Comparison of ENCODE assay signal across 8 mouse cellular contexts in genomic region chr17:87445337-87445916, GRCm38 (mm10). TPM values are rescaled to one million over a fixed set of nuclear protein-coding genes. Genes with fewer than 3 reads are reported as not detected.
DNase-seq lines count a peak whose midpoint lies in the region; ATAC-seq lines count a peak whose summit lies in the region.

No protein-coding gene starts in this region.

- H3K27me3 ChIP-seq in hindbrain, embryonic 14.5 days (ENCODE audit: control insufficient read depth, insufficient read depth, low read length), result no peaks in the 10 kb centered on the region
- no peaks in the 10 kb centered on the region for H3K27me3 ChIP-seq in lung, embryonic 16.5 days (ENCODE audit: control insufficient read depth, insufficient read depth, low read depth, low read length)

- H3K9me3 ChIP-seq in hindbrain, embryonic 14.5 days (ENCODE audit: control insufficient read depth, low read length), result no peaks in the 10 kb centered on the region
- H3K9me3 ChIP-seq in lung, embryonic 16.5 days (ENCODE audit: control insufficient read depth, low read length), result no peaks in the 10 kb centered on the region

- peak overlapping the region; percentile 76 for H3K4me3 ChIP-seq in brown adipose tissue, adult 24 weeks (ENCODE audit: insufficient read depth, low read depth, low read length)
- H3K4me3 ChIP-seq in hindbrain, embryonic 14.5 days (replicated peaks; ENCODE audit: low read length), result peak overlapping the region; percentile 97
- H3K4me3 ChIP-seq in lung, embryonic 16.5 days (ENCODE audit: low read length), result peak overlapping the region; percentile 94

- H3K4me1 ChIP-seq in brown adipose tissue, adult 24 weeks (ENCODE audit: control insufficient read depth, insufficient read depth, insufficient read length, low read length), result peaks cover 9% of the 10 kb centered on the region
- H3K4me1 ChIP-seq in hindbrain, embryonic 14.5 days (replicated peaks; ENCODE audit: control insufficient read depth, insufficient read depth, low read length), result peaks cover 47% of the 10 kb centered on the region
- peaks cover 29% of the 10 kb centered on the region for H3K4me1 ChIP-seq in lung, embryonic 16.5 days (replicated peaks; ENCODE audit: control insufficient read depth, insufficient read depth, low read length)

- DNase-seq in kidney, adult 9 months, result peak; percentile 24
- DNase-seq in kidney, postnatal 25 days, result no peak
- peak; percentile 38 for DNase-seq in hindbrain, embryonic 14.5 days (ENCODE audit: low spot score)
- no peak for DNase-seq in right cerebral cortex, adult 2 months (ENCODE audit: low spot score in 2 of 2)
- no peak for DNase-seq in layer of hippocampus, adult 9-11 months

- H3K36me3 ChIP-seq in hindbrain, embryonic 14.5 days (replicated peaks; ENCODE audit: control insufficient read depth, insufficient read depth), result peaks cover 14% of the 10 kb centered on the region; the same call in 1 of the 2 replicates
- H3K36me3 ChIP-seq in lung, embryonic 16.5 days (ENCODE audit: control insufficient read depth, insufficient read depth, low read length), result 0 out of 2 replicates have a peak, but pooled peaks cover 3% of the 10 kb centered on the region

- under 1% methylated on average over 13 of the region's 13 CpGs for WGBS in hindbrain, embryonic 14.5 days
- WGBS in lung, embryonic 16.5 days, result under 1% methylated on average over 13 of the region's 13 CpGs

- H3K4me2 ChIP-seq in hindbrain, embryonic 14.5 days (replicated peaks), result peak overlapping the region; percentile 81
- H3K4me2 ChIP-seq in lung, embryonic 16.5 days (ENCODE audit: low read depth, low read length), result peak overlapping the region; percentile 81

- H3K9ac ChIP-seq in hindbrain, embryonic 14.5 days, result peak overlapping the region; percentile 100
- peak overlapping the region; percentile 97 for H3K9ac ChIP-seq in lung, embryonic 16.5 days (ENCODE audit: low read length)

- ATAC-seq in hindbrain, embryonic 14.5 days (ENCODE audit: low FRiP score), result no peak
- ATAC-seq in lung, embryonic 16.5 days (ENCODE audit: low read depth), result no peak
- no peak for ATAC-seq in monocyte, adult 5-6 weeks (replicated peaks; ENCODE audit: insufficient number of reproducible peaks, low FRiP score, low TSS enrichment, poor library complexity, severe bottlenecking)

- no peak overlapping the region; the same call in 1 of the 2 replicates for H3K27ac ChIP-seq in brown adipose tissue, adult 24 weeks (replicated peaks; ENCODE audit: low read depth, low read length)
- peak overlapping the region; percentile 97 for H3K27ac ChIP-seq in hindbrain, embryonic 14.5 days
- H3K27ac ChIP-seq in lung, embryonic 16.5 days (ENCODE audit: low read length), result peak overlapping the region; percentile 98; the same call in 1 of the 2 replicates

RNA-seq across cellular contexts. Expression of gene Calm2, which starts 1.3 kb away (rescaled TPM):
- polyA plus RNA-seq in brown adipose tissue, adult 24 weeks (2012; ENCODE audit: insufficient read depth, insufficient read length, missing spikeins), result 250 and 275 TPM in 2 replicates
- polyA plus RNA-seq in hindbrain, embryonic 14.5 days (2014; fragmentation: Nextera tagmentation; extraction: Ambion mirVana), result 2,858 and 2,871 TPM in 2 replicates
- 1,010 and 1,035 TPM in 2 replicates for polyA plus RNA-seq in lung, embryonic 16.5 days (2015; fragmentation: Nextera tagmentation; extraction: Ambion mirVana)
- 1,504 to 2,308 TPM (median 2,140 TPM) in 3 replicates for total RNA-seq in monocyte, adult 5-6 weeks (2017)

RNA-seq across cellular contexts. Expression of gene Stpg4, which starts 17.9 kb away (rescaled TPM):
- polyA plus RNA-seq in brown adipose tissue, adult 24 weeks (2012; ENCODE audit: insufficient read depth, insufficient read length, missing spikeins), result not detected in 2 replicates
- not detected in 2 replicates for polyA plus RNA-seq in hindbrain, embryonic 14.5 days (2014; fragmentation: Nextera tagmentation; extraction: Ambion mirVana)
- not detected in 2 replicates for polyA plus RNA-seq in lung, embryonic 16.5 days (2015; fragmentation: Nextera tagmentation; extraction: Ambion mirVana)
- total RNA-seq in monocyte, adult 5-6 weeks (2017), result not detected in 3 replicates

Comparison
In these comparisons a context has a peak if more than half of its experiments do, and no peak if none do; other contexts are left out.
1. DNase-seq: peak in kidney, adult 9 months (single experiment) and hindbrain, embryonic 14.5 days (single experiment); none in kidney, postnatal 25 days (0 of 2), right cerebral cortex, adult 2 months (0 of 2) and layer of hippocampus, adult 9-11 months (single experiment).
2. Peak in every context shown above with its lines, with median percentiles within 50 percentile points of each other: H3K4me3 ChIP-seq.